Mouse (Mus musculus) embryo, embryonic 11 days (tissue): ENCODE results near the gene Cmip.

Source experiments
- DNase-seq: peaks from one replicate; pipeline ENCODE4 v3.0.0-alpha.2; 2015

Cmip gene

GRCm38 (mm10) chr8:117257029-117257820 lies at the start of gene Cmip:
Cmip (plus strand) TSS chr8:117257064.
- DNase-seq: peak; percentile 65

GRCm38 (mm10) chr8:117209150-117209549 lies 47.7 kb upstream of the Cmip start:
- DNase-seq: no peak

GRCm38 (mm10) chr8:117212100-117212499 lies 44.8 kb upstream of the Cmip start:
- DNase-seq: no peak

- DNase-seq: no peak
Measured at GRCm38 (mm10) chr8:117217724-117218123, 39.1 kb upstream of the Cmip start.

- DNase-seq: no peak
Measured at GRCm38 (mm10) chr8:117222396-117222795, 34.5 kb upstream of the Cmip start.

GRCm38 (mm10) chr8:117224630-117225029 lies 32.2 kb upstream of the Cmip start:
- DNase-seq: peak; percentile 88

- no peak for DNase-seq
Measured at GRCm38 (mm10) chr8:117226306-117226705, 30.6 kb upstream of the Cmip start.

GRCm38 (mm10) chr8:117227339-117227738 lies 29.5 kb upstream of the Cmip start:
- DNase-seq: no peak

GRCm38 (mm10) chr8:117233199-117233598 lies 23.7 kb upstream of the Cmip start:
- no peak for DNase-seq

GRCm38 (mm10) chr8:117236531-117236930 lies 20.3 kb upstream of the Cmip start:
- DNase-seq: no peak

GRCm38 (mm10) chr8:117240326-117240725 lies 16.5 kb upstream of the Cmip start:
- DNase-seq: no peak

GRCm38 (mm10) chr8:117240841-117241494 lies 15.9 kb upstream of the Cmip start:
- no peak for DNase-seq

GRCm38 (mm10) chr8:117241848-117242247 lies 15.0 kb upstream of the Cmip start:
- DNase-seq: no peak

GRCm38 (mm10) chr8:117242286-117242685 lies 14.6 kb upstream of the Cmip start:
- no peak for DNase-seq

GRCm38 (mm10) chr8:117244601-117245000 lies 12.3 kb upstream of the Cmip start:
- no peak for DNase-seq

- no peak for DNase-seq
Measured at GRCm38 (mm10) chr8:117248341-117248740, 8.5 kb upstream of the Cmip start.

GRCm38 (mm10) chr8:117251086-117251681 lies 5.7 kb upstream of the Cmip start:
- DNase-seq: no peak

GRCm38 (mm10) chr8:117252650-117253049 lies 4.2 kb upstream of the Cmip start:
- DNase-seq: no peak

GRCm38 (mm10) chr8:117253390-117254269 lies 3.2 kb upstream of the Cmip start:
- DNase-seq: no peak

GRCm38 (mm10) chr8:117254496-117254895 lies 2.4 kb upstream of the Cmip start:
- DNase-seq: no peak

GRCm38 (mm10) chr8:117256292-117256938 lies 449 bp upstream of the Cmip start:
- DNase-seq: peak; percentile 95

GRCm38 (mm10) chr8:117257821-117258575 lies 1.1 kb downstream of the Cmip start:
- DNase-seq: peak; percentile 67
